Mouse (Mus musculus) kidney, adult 2 months (tissue): Measurements from ENCODE around the gene Add1.

Source experiments
- CTCF ChIP-seq: fragments of 200-500 bp; conservative IDR thresholded peaks from 2 replicates; pipeline ENCODE4 v1.5.1; 2011; ENCODE audit warnings: low read depth, mild to moderate bottlenecking, control low read depth, low read length, moderate library complexity, mixed read lengths; ENCODE audit not compliant: insufficient read depth, insufficient read length
- POLR2A ChIP-seq: fragments of 200-500 bp; IDR thresholded peaks from one replicate; pipeline ENCODE4 v1.6.1; 2011; ENCODE audit warnings: low read depth, low read length, control low read depth

DNA sequence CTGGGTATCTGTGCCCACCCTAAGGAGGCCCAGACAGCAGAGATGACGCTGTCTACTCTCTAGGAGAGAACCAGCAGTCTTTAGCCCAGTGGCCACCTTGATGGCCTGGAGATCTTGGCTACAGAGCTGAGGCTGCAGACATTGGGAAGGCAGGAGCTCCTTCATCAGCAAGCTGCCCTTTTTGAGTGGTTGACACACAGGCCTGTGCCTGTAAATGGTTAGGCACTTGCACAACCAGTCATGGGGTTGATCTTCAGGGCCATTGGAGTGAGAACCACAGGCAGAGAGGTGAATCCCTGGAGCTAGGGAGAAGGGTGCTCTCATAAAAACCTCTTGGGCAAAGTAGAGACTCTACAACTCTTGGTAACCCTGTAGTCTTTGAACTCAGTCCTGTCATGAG, 31.3 kb upstream of the Add1 start:
- no peak for TF ChIP-seq CTCF
- no peak for TF ChIP-seq POLR2A
